Mouse (Mus musculus) midbrain, embryonic 11.5 days (tissue): ENCODE measurements around the gene Glrb. TPM values are rescaled to one million over a fixed set of nuclear protein-coding genes. Genes with fewer than 3 reads are reported as not detected.

Experiments used
- ATAC-seq: fragments of 200-750 bp; cut with Nextera tagmentation; 2 replicates; pipeline ENCODE4 v1.8.0; 2017; ENCODE audit warnings: moderate TSS enrichment, moderate library complexity; ENCODE audit not compliant: low FRiP score
- DNase-seq: peaks from one replicate; pipeline ENCODE4 v3.0.0; 2015; ENCODE audit warnings: low spot score; ENCODE audit errors: missing footprints
- H3K27ac ChIP-seq: fragments of 300-500 bp; sonication (generic); 2 replicates; pipeline ENCODE4 v1.5.1; 2014; ENCODE audit warnings: low read depth, low read length
- H3K27me3 ChIP-seq: fragments of 300-500 bp; sonication (generic); 2 replicates; pipeline ENCODE4 v1.6.1; 2014; ENCODE audit warnings: mild to moderate bottlenecking, low read length, moderate library complexity, mixed read lengths; ENCODE audit not compliant: control insufficient read depth, insufficient read depth
- H3K36me3 ChIP-seq: fragments of 300-500 bp; sonication (generic); 2 replicates; pipeline ENCODE4 v1.6.1; 2014; ENCODE audit warnings: mild to moderate bottlenecking, low read length, moderate library complexity, mixed read lengths; ENCODE audit not compliant: control insufficient read depth, insufficient read depth
- H3K4me1 ChIP-seq: fragments of 300-500 bp; sonication (generic); 2 replicates; pipeline ENCODE4 v1.6.1; 2014; ENCODE audit warnings: low read length; ENCODE audit not compliant: control insufficient read depth, insufficient read depth
- H3K4me2 ChIP-seq: fragments of 300-500 bp; sonication (generic); 2 replicates; pipeline ENCODE4 v1.6.1; 2014; ENCODE audit warnings: mild to moderate bottlenecking, moderate library complexity
- H3K4me3 ChIP-seq: fragments of 300-500 bp; sonication (generic); 2 replicates; pipeline ENCODE4 v1.5.1; 2014; ENCODE audit warnings: low read depth, low read length
- H3K9ac ChIP-seq: fragments of 300-500 bp; sonication (generic); 2 replicates; pipeline ENCODE4 v1.6.1; 2014; ENCODE audit warnings: low read length
- H3K9me3 ChIP-seq: fragments of 300-500 bp; sonication (generic); 2 replicates; pipeline ENCODE4 v1.6.1; 2016; ENCODE audit warnings: low read length; ENCODE audit not compliant: control insufficient read depth
- WGBS: fragments of 180-500 bp; shearing (Covaris S2); extraction: QIAGEN DNeasy Blood & Tissue Kit; methylation state at CpG from one replicate; pipeline ENCODE4 v1.1.7; 2014; 5-methylcytosine and 5-hydroxymethylcytosine counted together
- polyA plus RNA-seq: library from polyadenylated mRNA; unstranded; fragments of >200 nt; fragmentation: Nextera tagmentation; extraction: Ambion mirVana; gene quantifications from 2 replicates; pipeline ENCODE4 v1.2.1, GENCODE M21; 2014

Glrb gene
- polyA plus RNA-seq, result 10.8 and 11.7 TPM in 2 replicates

DNA sequence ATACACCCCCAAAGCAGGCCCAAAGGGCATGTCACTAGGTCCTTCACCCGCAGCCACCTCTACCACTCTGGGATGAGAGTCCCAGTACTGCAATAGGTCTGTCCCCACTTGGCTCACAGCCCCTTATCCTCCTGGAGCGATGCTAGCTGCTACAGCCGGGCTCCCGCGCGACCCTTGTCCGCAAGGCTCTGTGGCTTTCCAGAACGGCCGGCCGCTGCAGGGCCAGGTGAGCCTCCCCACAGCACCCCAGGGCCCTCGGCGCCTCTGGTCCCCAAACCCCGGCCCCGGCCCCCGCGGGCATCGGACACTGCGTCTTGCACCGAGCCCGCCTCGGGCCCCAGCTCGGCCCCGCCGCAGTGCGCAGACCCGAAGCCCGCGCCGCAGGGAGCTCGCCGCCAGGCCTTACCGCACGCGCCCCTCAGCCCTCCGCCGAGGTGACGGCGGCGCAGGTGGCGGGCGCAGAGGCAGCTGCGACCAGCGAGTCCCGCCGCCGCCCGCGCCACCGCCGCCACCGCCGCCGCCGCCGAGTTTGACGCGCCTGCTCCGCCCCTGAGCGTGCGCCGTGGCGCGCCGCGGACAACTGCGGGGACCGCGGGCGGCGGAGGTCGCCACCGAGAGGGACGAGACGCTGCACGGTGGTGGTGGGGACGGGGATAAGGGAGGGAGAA lies at the start of gene Glrb:
Gene Glrb, minus strand, starts transcription at position 550 of the 668 bp plus-strand sequence.
- H3K27me3 ChIP-seq, result no peaks in the 10 kb centered on the region
- ATAC-seq, result peak; percentile 95
- under 1% methylated on average over 68 of the region's 76 CpGs for WGBS

GRCm38 (mm10) chr3:80959965-80960364 lies 46.5 kb upstream of the Glrb start:
- ATAC-seq, result no peak

More for the DNA sequence above, at the start of gene Glrb:
- peak within 1 kb of the TSS; percentile 27; the same call in 1 of the 2 replicates for H3K27ac ChIP-seq
- H3K4me1 ChIP-seq, result no peaks in the 10 kb centered on the region
- peak within 1 kb of the TSS; percentile 82 for H3K9ac ChIP-seq
- H3K9me3 ChIP-seq, result no peaks in the 10 kb centered on the region
- peak within 1 kb of the TSS; percentile 76 for H3K4me2 ChIP-seq
- no peaks in the 10 kb centered on the region for H3K36me3 ChIP-seq
- DNase-seq, result peak; percentile 96
- H3K4me3 ChIP-seq, result peak within 1 kb of the TSS; percentile 63

GRCm38 (mm10) chr3:80958591-80958990 lies 45.1 kb upstream of the Glrb start:
- no peaks in the 10 kb centered on the region for H3K4me1 ChIP-seq
- no peak overlapping the region for H3K4me2 ChIP-seq
- no peak overlapping the region for H3K4me3 ChIP-seq
- no peak overlapping the region for H3K9ac ChIP-seq
- H3K27me3 ChIP-seq, result no peaks in the 10 kb centered on the region
- ATAC-seq, result peak; percentile 85
- DNase-seq, result peak; percentile 78
- H3K36me3 ChIP-seq, result no peaks in the 10 kb centered on the region
- WGBS, result 49% methylated on average over 1 of the region's 1 CpGs
- H3K9me3 ChIP-seq, result no peaks in the 10 kb centered on the region
- no peak overlapping the region for H3K27ac ChIP-seq

More at GRCm38 (mm10) chr3:80959965-80960364, 46.5 kb upstream of the Glrb start:
- Histone ChIP-seq H3K4me1 (no peaks in the 10 kb centered on the region), H3K27me3 (no peaks in the 10 kb centered on the region), H3K9ac (no peak overlapping the region), H3K4me2 (no peak overlapping the region), H3K9me3 (no peaks in the 10 kb centered on the region), H3K4me3 (no peak overlapping the region), H3K36me3 (no peaks in the 10 kb centered on the region), H3K27ac (no peak overlapping the region)
- DNase-seq, result no peak

GRCm38 (mm10) chr3:80913779-80914284 lies 372 bp upstream of the Glrb start:
- Histone ChIP-seq H3K4me2 (peak overlapping the region; percentile 76), H3K36me3 (no peaks in the 10 kb centered on the region), H3K27me3 (no peaks in the 10 kb centered on the region), H3K9ac (peak overlapping the region; percentile 82), H3K27ac (no peak overlapping the region), H3K4me3 (peak overlapping the region; percentile 63), H3K9me3 (no peaks in the 10 kb centered on the region), H3K4me1 (no peaks in the 10 kb centered on the region)
- ATAC-seq, result no peak
- DNase-seq, result no peak
- whole genome bisulfite sequencing, result 29% methylated on average over 6 of the region's 6 CpGs

- DNase-seq (peak; percentile 51), ATAC-seq (no peak)
- 75% methylated on average over 5 of the region's 5 CpGs for WGBS
- Histone ChIP-seq H3K27me3 (no peaks in the 10 kb centered on the region), H3K4me3 (no peak overlapping the region), H3K4me1 (no peaks in the 10 kb centered on the region), H3K27ac (no peak overlapping the region), H3K9me3 (no peaks in the 10 kb centered on the region), H3K9ac (no peak overlapping the region), H3K4me2 (no peak overlapping the region), H3K36me3 (no peaks in the 10 kb centered on the region)
These were observed 18.5 kb downstream of the Glrb start for GRCm38 (mm10) chr3:80894745-80895480.

DNA sequence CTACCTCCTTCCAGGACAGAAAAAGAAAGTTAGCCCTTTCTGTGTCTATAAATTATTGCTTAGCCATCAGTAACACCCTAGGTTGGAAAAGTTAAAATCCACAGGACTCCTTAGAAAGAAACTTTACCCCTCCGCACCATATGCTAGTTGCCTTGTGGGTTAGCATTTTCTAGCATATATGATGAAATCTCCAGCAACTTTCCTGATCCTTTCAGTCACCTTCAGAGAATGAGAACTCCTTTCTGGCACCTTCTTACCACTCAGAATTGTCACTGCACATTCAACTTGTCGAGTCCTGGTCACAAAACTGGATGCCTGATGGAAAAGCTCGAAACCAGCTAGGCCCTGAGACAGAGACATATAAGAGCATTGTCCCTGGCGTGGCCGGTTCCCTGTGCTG lies 19.1 kb downstream of the Glrb start:
- Histone ChIP-seq H3K4me3 (no peak overlapping the region), H3K4me2 (no peak overlapping the region), H3K27me3 (no peaks in the 10 kb centered on the region), H3K9me3 (no peaks in the 10 kb centered on the region), H3K4me1 (no peaks in the 10 kb centered on the region), H3K27ac (no peak overlapping the region), H3K9ac (no peak overlapping the region), H3K36me3 (no peaks in the 10 kb centered on the region)
- ATAC-seq (no peak), DNase-seq (peak; percentile 45)
- 94% methylated on average over 5 of the region's 5 CpGs for WGBS

DNA sequence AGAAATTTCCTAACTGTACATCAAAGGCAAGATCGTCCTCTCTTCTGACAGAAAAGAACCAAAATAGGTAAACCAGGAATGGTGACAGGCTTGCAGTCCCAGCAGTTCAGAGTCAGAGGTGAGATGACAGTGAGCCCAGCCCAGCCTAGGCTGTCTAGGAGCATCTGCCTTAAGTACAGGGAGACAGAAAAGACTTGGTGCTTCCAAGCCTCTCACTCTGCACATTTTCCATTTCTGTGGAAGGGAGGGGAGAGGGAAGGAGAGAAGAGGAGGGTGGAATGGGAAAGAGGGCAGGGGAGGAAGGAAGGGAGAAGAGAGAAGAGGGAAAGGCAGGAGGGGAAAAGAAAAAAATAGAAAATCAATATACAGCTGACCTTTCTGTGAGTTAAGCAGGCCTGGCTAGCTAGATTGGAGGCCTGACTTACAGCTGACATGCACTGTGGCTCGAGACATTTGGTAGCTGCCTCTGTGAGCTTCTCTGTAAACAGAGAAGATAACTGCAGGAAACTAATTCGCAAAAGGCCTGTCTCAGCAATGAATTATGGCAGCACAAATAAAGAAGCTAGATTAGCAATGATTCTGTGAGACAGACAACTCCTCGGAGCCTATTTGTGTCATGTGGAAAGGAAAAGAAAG lies 20.3 kb downstream of the Glrb start:
- Histone ChIP-seq H3K36me3 (no peaks in the 10 kb centered on the region), H3K27ac (no peak overlapping the region), H3K4me1 (no peaks in the 10 kb centered on the region), H3K9ac (no peak overlapping the region), H3K9me3 (no peaks in the 10 kb centered on the region), H3K27me3 (no peaks in the 10 kb centered on the region), H3K4me3 (no peak overlapping the region), H3K4me2 (no peak overlapping the region)
- 71% methylated on average over 4 of the region's 4 CpGs for WGBS
- peak; percentile 57 for DNase-seq
- ATAC-seq, result peak; percentile 49; the same call in 1 of the 2 replicates

- ATAC-seq (no peak), DNase-seq (no peak)
- Histone ChIP-seq H3K36me3 (no peaks in the 10 kb centered on the region), H3K4me2 (no peak overlapping the region), H3K9ac (no peak overlapping the region), H3K4me1 (no peaks in the 10 kb centered on the region), H3K27me3 (no peaks in the 10 kb centered on the region), H3K9me3 (no peaks in the 10 kb centered on the region), H3K27ac (no peak overlapping the region), H3K4me3 (no peak overlapping the region)
- WGBS, result 60% methylated on average over 4 of the region's 4 CpGs
These were observed 22.4 kb downstream of the Glrb start for GRCm38 (mm10) chr3:80891087-80891486.

- no peaks in the 10 kb centered on the region for H3K4me1 ChIP-seq
- WGBS, result 82% methylated on average over 1 of the region's 1 CpGs
- ATAC-seq, result no peak
- no peak overlapping the region for H3K4me2 ChIP-seq
- H3K4me3 ChIP-seq, result no peak overlapping the region
- H3K9ac ChIP-seq, result no peak overlapping the region
- no peaks in the 10 kb centered on the region for H3K9me3 ChIP-seq
- no peak overlapping the region for H3K27ac ChIP-seq
- no peaks in the 10 kb centered on the region for H3K36me3 ChIP-seq
- H3K27me3 ChIP-seq, result no peaks in the 10 kb centered on the region
- no peak for DNase-seq
These were observed 28.3 kb downstream of the Glrb start for GRCm38 (mm10) chr3:80885174-80885573.
